Mouse (Mus musculus) spleen, adult 2 months (tissue): ENCODE results near the gene Gm48552.

Experiments used
- CTCF ChIP-seq: fragments of 200-500 bp; IDR thresholded peaks from 2 replicates; pipeline ENCODE4 v1.5.1; 2011; ENCODE audit warnings: mild to moderate bottlenecking, inconsistent platforms; ENCODE audit not compliant: insufficient read depth, insufficient read length, insufficient replicate concordance; ENCODE audit errors: extremely low read depth
- POLR2A ChIP-seq: fragments of 200-500 bp; IDR thresholded peaks from 2 replicates; pipeline ENCODE4 v1.6.1; 2011; ENCODE audit warnings: low read depth, low read length, inconsistent platforms

DNA sequence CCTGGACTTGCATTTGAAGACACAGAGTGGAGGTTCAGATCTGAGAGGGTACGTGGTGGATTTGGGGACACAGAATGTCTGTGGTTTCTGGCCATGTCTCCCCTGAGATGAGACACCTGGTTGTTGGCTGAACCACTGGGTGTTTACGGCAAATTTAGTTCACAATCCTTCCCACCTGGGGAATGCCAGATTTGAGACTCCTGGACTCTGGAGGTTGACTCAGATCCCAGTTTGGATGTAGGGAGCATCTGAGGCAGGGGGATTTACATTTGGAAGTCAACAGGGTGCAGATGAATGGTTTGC, 11.5 kb upstream of the Gm48552 start:
- TF ChIP-seq POLR2A (no peak), CTCF (no peak)
